Mouse (Mus musculus): ENCODE measurements around the gene Trim59. TPM values are rescaled to one million over a fixed set of nuclear protein-coding genes. Genes with fewer than 3 reads are reported as not detected.
"Not testable (repeated sequence)": the region's sequence is repeated elsewhere in the genome, so short reads cannot be mapped to it uniquely, and the experiment has no call there.

Trim59 gene
- polyA plus RNA-seq, 1 experiment from 2014 or later = 123 TPM

- ATAC-seq (replicated peaks; ENCODE audit: low FRiP score) = peak; percentile 61
- Histone ChIP-seq H3K4me2 (peak overlapping the region; percentile 87), H3K27me3 (no peaks in the 10 kb centered on the region), H3K27ac (peak overlapping the region; percentile 97), H3K4me3 (replicated peaks) (peak overlapping the region; percentile 94), H3K4me1 (peaks cover 28% of the 10 kb centered on the region), H3K36me3 (peaks cover 21% of the 10 kb centered on the region), H3K9me3 (replicated peaks) (no peaks in the 10 kb centered on the region), H3K9ac (peak overlapping the region; percentile 90)
- WGBS = under 1% methylated on average over 42 of the region's 42 CpGs
Measured at GRCm38 (mm10) chr3:69044167-69044591, 376 bp downstream of the Trim59 start.

DNA sequence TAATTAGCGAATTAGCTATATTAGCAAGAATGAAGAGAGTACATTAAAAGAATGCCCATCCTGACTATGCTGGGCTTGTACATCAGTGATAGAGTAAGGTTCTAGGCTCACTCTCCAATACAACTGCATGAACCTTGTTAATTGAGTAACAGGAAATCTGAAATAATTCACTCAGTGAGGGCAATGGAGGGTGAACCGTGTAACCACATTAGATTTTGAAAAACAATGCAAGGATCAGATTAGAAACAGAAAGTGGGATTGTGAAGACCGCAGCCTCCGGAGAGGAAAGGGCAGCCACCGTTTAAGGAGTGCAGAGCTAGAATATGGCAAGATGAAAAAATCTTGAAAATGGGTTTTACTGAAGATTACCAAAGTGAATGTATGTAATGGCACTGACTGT lies 3.3 kb downstream of the Trim59 start:
- Histone ChIP-seq H3K4me2 (peak overlapping the region; percentile 47), H3K4me3 (replicated peaks) (peak overlapping the region; percentile 33), H3K27me3 (no peaks in the 10 kb centered on the region), H3K4me1 (peaks cover 28% of the 10 kb centered on the region), H3K9me3 (replicated peaks) (no peaks in the 10 kb centered on the region), H3K36me3 (peaks cover 39% of the 10 kb centered on the region), H3K9ac (no peak overlapping the region), H3K27ac (no peak overlapping the region)
- ATAC-seq (replicated peaks; ENCODE audit: low FRiP score) = no peak
- WGBS = 57% methylated on average over 5 of the region's 5 CpGs

GRCm38 (mm10) chr3:69040105-69040504 lies 4.5 kb downstream of the Trim59 start:
- H3K4me3 ChIP-seq (replicated peaks) = no peak overlapping the region; the same call in 1 of the 2 replicates
- H3K27me3 ChIP-seq = no peaks in the 10 kb centered on the region
- H3K36me3 ChIP-seq = peaks cover 48% of the 10 kb centered on the region
- no peaks in the 10 kb centered on the region for H3K9me3 ChIP-seq (replicated peaks)
- 96% methylated on average over 2 of the region's 2 CpGs for WGBS
- H3K4me2 ChIP-seq = peak overlapping the region; percentile 47; the same call in 1 of the 2 replicates
- no peak overlapping the region for H3K9ac ChIP-seq
- H3K27ac ChIP-seq = no peak overlapping the region
- peaks cover 20% of the 10 kb centered on the region for H3K4me1 ChIP-seq
- no peak for ATAC-seq (replicated peaks; ENCODE audit: low FRiP score)

DNA sequence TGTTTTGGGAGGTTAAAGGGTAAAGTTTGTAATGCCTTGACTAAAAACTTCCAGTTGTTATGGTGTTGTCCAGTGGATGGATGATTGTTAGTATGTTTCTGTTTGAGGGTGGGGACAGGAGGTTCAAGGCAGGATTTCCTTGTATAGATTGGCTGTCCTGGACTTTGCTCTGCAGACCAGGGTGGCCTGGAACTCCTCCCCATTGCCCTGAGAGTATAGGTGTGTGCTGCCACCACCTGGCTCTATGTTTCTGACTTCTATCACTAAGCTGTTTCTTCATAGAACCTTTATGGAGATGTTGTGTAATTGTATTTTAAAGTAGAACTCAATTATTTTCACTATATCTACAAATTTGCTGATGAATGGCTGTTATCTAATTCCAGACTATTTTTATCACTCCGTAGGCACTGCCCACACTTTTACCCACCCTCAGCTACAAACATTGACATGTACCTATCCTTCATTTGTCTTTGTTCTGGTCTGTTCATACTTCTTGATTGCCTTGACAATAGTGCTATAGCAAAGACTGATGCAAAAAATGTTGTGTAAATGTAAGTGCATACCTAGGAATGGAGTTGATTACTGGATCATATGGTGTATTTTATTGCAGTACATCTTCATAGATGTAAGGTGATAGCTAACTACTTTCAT lies 18.3 kb downstream of the Trim59 start:
- Histone ChIP-seq H3K9me3 (replicated peaks) (no peaks in the 10 kb centered on the region), H3K4me2 (no peak overlapping the region), H3K27me3 (no peaks in the 10 kb centered on the region), H3K4me1 (no peaks in the 10 kb centered on the region), H3K36me3 (peaks cover 81% of the 10 kb centered on the region), H3K27ac (no peak overlapping the region), H3K4me3 (replicated peaks) (no peak overlapping the region), H3K9ac (no peak overlapping the region)
- ATAC-seq (replicated peaks; ENCODE audit: low FRiP score) = no peak
- 97% methylated on average over 1 of the region's 1 CpGs for WGBS

GRCm38 (mm10) chr3:69020764-69021163 lies 23.8 kb downstream of the Trim59 start:
- no peak overlapping the region for H3K4me2 ChIP-seq
- H3K9ac ChIP-seq = no peak overlapping the region
- H3K4me1 ChIP-seq = no peaks in the 10 kb centered on the region
- no peak overlapping the region for H3K27ac ChIP-seq
- no peaks in the 10 kb centered on the region for H3K27me3 ChIP-seq
- no peaks in the 10 kb centered on the region for H3K9me3 ChIP-seq (replicated peaks)
- ATAC-seq (replicated peaks; ENCODE audit: low FRiP score) = no peak
- H3K4me3 ChIP-seq (replicated peaks) = no peak overlapping the region
- peaks cover 79% of the 10 kb centered on the region for H3K36me3 ChIP-seq

DNA sequence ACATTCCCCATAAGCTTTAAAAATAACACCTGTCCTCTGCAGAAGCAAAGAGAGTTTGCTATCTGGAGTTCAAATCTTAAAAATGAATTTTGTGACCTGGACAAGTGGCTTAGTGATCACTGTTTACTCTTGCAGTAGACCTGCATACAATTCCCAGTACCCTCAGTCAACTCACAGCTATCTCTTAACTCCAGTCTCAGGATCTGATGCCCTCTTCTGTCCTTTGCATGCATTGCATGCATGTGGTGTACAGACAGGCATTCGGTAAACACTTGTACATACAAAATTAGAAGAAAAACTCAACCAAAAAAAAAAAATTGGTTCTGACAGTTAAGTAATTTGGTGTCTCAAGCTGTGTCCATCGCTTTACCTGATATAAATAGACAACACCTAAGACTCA lies 24.3 kb downstream of the Trim59 start:
- Histone ChIP-seq H3K27me3 (no peaks in the 10 kb centered on the region), H3K36me3 (peaks cover 75% of the 10 kb centered on the region), H3K4me1 (no peaks in the 10 kb centered on the region), H3K9me3 (replicated peaks) (no peaks in the 10 kb centered on the region), H3K4me2 (no peak overlapping the region), H3K9ac (no peak overlapping the region), H3K4me3 (replicated peaks) (no peak overlapping the region), H3K27ac (no peak overlapping the region)
- no peak for ATAC-seq (replicated peaks; ENCODE audit: low FRiP score)
- 96% methylated on average over 2 of the region's 2 CpGs for WGBS

DNA sequence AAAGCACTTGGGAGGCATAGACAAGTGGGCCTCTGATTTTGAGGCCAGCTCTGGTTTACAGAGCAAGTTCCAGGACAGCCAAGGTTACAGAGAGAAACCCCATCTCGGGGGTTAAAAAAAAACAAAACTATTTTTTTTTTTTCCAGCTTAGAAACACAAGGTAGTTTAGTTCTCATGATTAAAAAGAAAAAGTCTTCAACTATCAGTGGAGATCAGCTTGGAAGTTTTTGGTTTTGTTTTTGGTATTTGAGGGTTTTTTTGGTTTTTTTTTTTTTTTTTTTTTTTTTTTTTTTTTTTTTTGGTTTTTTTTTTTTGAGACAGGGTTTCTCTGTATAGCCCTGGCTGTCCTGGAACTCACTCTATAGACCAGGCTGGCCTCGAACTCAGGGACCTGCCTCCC lies 25.9 kb downstream of the Trim59 start:
- peaks cover 74% of the 10 kb centered on the region for H3K36me3 ChIP-seq
- H3K27ac ChIP-seq; H3K27me3 ChIP-seq; H3K4me3 ChIP-seq (replicated peaks); H3K4me2 ChIP-seq; H3K9me3 ChIP-seq (replicated peaks); H3K9ac ChIP-seq; H3K4me1 ChIP-seq; ATAC-seq (replicated peaks; ENCODE audit: low FRiP score): not testable (repeated sequence)
- WGBS = 96% methylated on average over 2 of the region's 2 CpGs

GRCm38 (mm10) chr3:69017181-69017580 lies 27.4 kb downstream of the Trim59 start:
- Histone ChIP-seq H3K36me3 (peaks cover 75% of the 10 kb centered on the region), H3K4me2 (no peak overlapping the region), H3K4me1 (no peaks in the 10 kb centered on the region), H3K9ac (no peak overlapping the region), H3K27ac (no peak overlapping the region), H3K4me3 (replicated peaks) (no peak overlapping the region), H3K9me3 (replicated peaks) (no peaks in the 10 kb centered on the region), H3K27me3 (no peaks in the 10 kb centered on the region)
- 89% methylated on average over 3 of the region's 3 CpGs for WGBS
- no peak for ATAC-seq (replicated peaks; ENCODE audit: low FRiP score)

GRCm38 (mm10) chr3:69008873-69009272 lies 35.7 kb downstream of the Trim59 start:
- Histone ChIP-seq H3K4me2 (no peak overlapping the region), H3K27ac (no peak overlapping the region), H3K36me3 (peaks cover 20% of the 10 kb centered on the region), H3K4me3 (replicated peaks) (no peak overlapping the region), H3K9ac (no peak overlapping the region), H3K9me3 (replicated peaks) (no peaks in the 10 kb centered on the region), H3K4me1 (peaks cover 11% of the 10 kb centered on the region), H3K27me3 (no peaks in the 10 kb centered on the region)
- 87% methylated on average over 2 of the region's 2 CpGs for WGBS
- ATAC-seq (replicated peaks; ENCODE audit: low FRiP score) = no peak

DNA sequence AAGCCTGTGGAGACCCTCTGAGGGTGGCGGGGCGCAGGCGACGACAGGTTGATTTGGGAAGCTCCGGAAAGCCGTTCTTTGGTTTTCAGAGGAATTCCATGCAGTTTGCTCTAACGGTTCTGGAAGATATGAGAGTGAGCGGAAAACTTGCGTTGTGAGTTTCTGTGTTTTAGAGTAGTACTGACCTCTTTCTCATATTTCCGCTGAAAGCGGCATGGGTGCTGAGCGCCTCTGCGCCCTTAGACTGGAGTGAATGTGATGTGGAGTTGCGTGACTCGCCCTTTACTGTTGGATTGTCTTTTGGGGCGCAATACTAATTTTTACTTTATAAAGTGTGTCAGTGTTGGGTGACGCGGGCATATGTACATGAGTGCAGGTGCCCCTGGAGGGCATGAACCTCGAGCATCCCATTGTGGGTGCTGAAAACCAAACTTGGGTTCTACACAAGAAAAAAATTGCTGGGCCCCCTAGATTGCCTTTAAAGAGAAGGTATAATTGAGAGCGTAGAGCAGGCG lies 38.3 kb downstream of the Trim59 start:
- Histone ChIP-seq H3K9me3 (replicated peaks) (no peaks in the 10 kb centered on the region), H3K36me3 (peaks cover 5% of the 10 kb centered on the region), H3K4me1 (peaks cover 14% of the 10 kb centered on the region), H3K4me3 (replicated peaks) (peak overlapping the region; percentile 67), H3K27ac (peak overlapping the region; percentile 97), H3K4me2 (peak overlapping the region; percentile 75), H3K27me3 (no peaks in the 10 kb centered on the region), H3K9ac (peak overlapping the region; percentile 95)
- WGBS = 4% methylated on average over 21 of the region's 21 CpGs
- ATAC-seq (replicated peaks; ENCODE audit: low FRiP score) = no peak

- Histone ChIP-seq H3K36me3 (peaks cover 5% of the 10 kb centered on the region), H3K27ac (peak overlapping the region; percentile 97), H3K4me2 (peak overlapping the region; percentile 75), H3K27me3 (no peaks in the 10 kb centered on the region), H3K9ac (peak overlapping the region; percentile 95), H3K9me3 (replicated peaks) (no peaks in the 10 kb centered on the region), H3K4me1 (peaks cover 14% of the 10 kb centered on the region), H3K4me3 (replicated peaks) (peak overlapping the region; percentile 67)
- peak; percentile 75 for ATAC-seq (replicated peaks; ENCODE audit: low FRiP score)
- under 1% methylated on average over 71 of the region's 72 CpGs for WGBS
Measured at GRCm38 (mm10) chr3:69005338-69006245, 39.0 kb downstream of the Trim59 start.

Measured in kidney, embryonic 15.5 days (tissue).